In genomic region chr11:84828516-84829399, GRCm38 (mm10) we compare ENCODE assay signal across 8 mouse cellular contexts. TPM values are rescaled to one million over a fixed set of nuclear protein-coding genes. Genes with fewer than 3 reads are reported as not detected.
A peak's percentile ranks its signal among the peaks of the same experiment; 100 is the strongest.
DNase-seq lines count a peak whose midpoint lies in the region; ATAC-seq and TF ChIP-seq lines count a peak whose summit lies in the region.

Gene Dhrs11, minus strand, starts transcription at chr11:84828994.

- peaks cover 7% of the 10 kb centered on the region for H3K79me3 ChIP-seq in C2C12 (ENCODE audit: low read depth)

- no peaks in the 10 kb centered on the region for H3K9me3 ChIP-seq in heart, embryonic 10.5 days
- no peaks in the 10 kb centered on the region for H3K9me3 ChIP-seq in kidney, embryonic 15.5 days (replicated peaks)

- no peaks in the 10 kb centered on the region for H3K27me3 ChIP-seq in C2C12 (ENCODE audit: control insufficient read depth, insufficient read depth, insufficient read length)
- H3K27me3 ChIP-seq in heart, embryonic 10.5 days (ENCODE audit: insufficient read depth, poor library complexity, severe bottlenecking) = peaks cover 6% of the 10 kb centered on the region; the same call in 1 of the 2 replicates
- no peaks in the 10 kb centered on the region for H3K27me3 ChIP-seq in kidney, embryonic 15.5 days

- H3K4me3 ChIP-seq in C2C12 (ENCODE audit: insufficient read depth, poor library complexity, severe bottlenecking) = peak within 1 kb of the TSS; percentile 59
- H3K4me3 ChIP-seq in heart, embryonic 10.5 days = peak within 1 kb of the TSS; percentile 95
- peak within 1 kb of the TSS; percentile 88 for H3K4me3 ChIP-seq in kidney, embryonic 15.5 days (replicated peaks)

- peak within 1 kb of the TSS; percentile 76 for H3K9ac ChIP-seq in kidney, embryonic 15.5 days

- H3K36me3 ChIP-seq in C2C12 (ENCODE audit: control insufficient read depth, insufficient read depth) = peaks cover 53% of the 10 kb centered on the region
- peaks cover 37% of the 10 kb centered on the region for H3K36me3 ChIP-seq in heart, embryonic 10.5 days
- peaks cover 38% of the 10 kb centered on the region for H3K36me3 ChIP-seq in kidney, embryonic 15.5 days

- peak within 1 kb of the TSS; percentile 90 for H3K27ac ChIP-seq in heart, embryonic 10.5 days
- peak within 1 kb of the TSS; percentile 88 for H3K27ac ChIP-seq in kidney, embryonic 15.5 days

- ATAC-seq in erythroblast, adult 5-6 weeks (replicated peaks; ENCODE audit: low FRiP score, poor library complexity, severe bottlenecking) = peak; percentile 74
- peak; percentile 98 for ATAC-seq in kidney, embryonic 15.5 days (replicated peaks; ENCODE audit: low FRiP score)

- peak within 1 kb of the TSS; percentile 68 for H3ac ChIP-seq in C2C12 (ENCODE audit: control insufficient read depth, insufficient read length, low read depth)

- peak within 1 kb of the TSS; percentile 95 for H3K4me2 ChIP-seq in kidney, embryonic 15.5 days

- H3K79me2 ChIP-seq in C2C12 (ENCODE audit: control insufficient read depth, insufficient read depth) = peaks cover 14% of the 10 kb centered on the region

- TF ChIP-seq CTCF in C2C12 (IDR thresholded peaks at IDR 0.05; ENCODE audit: control insufficient read depth, insufficient read depth, insufficient read length) = no peak

- under 1% methylated on average over 62 of the region's 62 CpGs for WGBS in heart, embryonic 10.5 days
- WGBS in kidney, embryonic 15.5 days = under 1% methylated on average over 62 of the region's 62 CpGs

- DNase-seq in brain, adult 2 months (ENCODE audit: low read depth, low spot score) = peak; percentile 91
- peak; percentile 96 for DNase-seq in heart, embryonic 10.5 days (ENCODE audit: low spot score)
- DNase-seq in liver = peak; percentile 98
- DNase-seq in monocyte, adult 2 months (ENCODE audit: low read depth in 1 of 2, low spot score in 2 of 2) = peak; percentile 71 to 81
- DNase-seq in spleen, postnatal 14 days (ENCODE audit: low spot score in 2 of 2) = peak; percentile 89 to 90

- H3K4me1 ChIP-seq in heart, embryonic 10.5 days = peaks cover 43% of the 10 kb centered on the region
- H3K4me1 ChIP-seq in kidney, embryonic 15.5 days = peaks cover 14% of the 10 kb centered on the region

TF ChIP-seq in C2C12, 6 proteins besides CTCF, POLR2A, EP300 and RAD21:
- peak; percentile 75 for TF ChIP-seq MAX (IDR thresholded peaks at IDR 0.05)
- peak; percentile 13 for TF ChIP-seq USF1 (IDR thresholded peaks at IDR 0.05; ENCODE audit: low read depth)
- no peak for TF ChIP-seq MYOG (IDR thresholded peaks at IDR 0.05; ENCODE audit: control insufficient read depth, extremely low read depth, insufficient read length)
- no peak for TF ChIP-seq FOSL1 (IDR thresholded peaks at IDR 0.05; ENCODE audit: insufficient read depth, low read length, poor library complexity, severe bottlenecking)
TF ChIP-seq in C2C12: peak in this region for 2.

RNA-seq across cellular contexts. Expression of gene Dhrs11, which starts in this region (rescaled TPM):
- polyA plus RNA-seq in C2C12 (2012; fragmentation: generic; extraction: Trizol) = 5.5 TPM
- total RNA-seq in erythroblast, adult 5-6 weeks (2015; ENCODE audit: low replicate concordance) = 897 and 1,040 TPM in 2 replicates
- total RNA-seq in erythroblast, adult 5-6 weeks (2017; ENCODE audit: low replicate concordance) = 707 and 838 TPM in 2 replicates
- 29.3 and 34.3 TPM in 2 replicates for polyA plus RNA-seq in heart, embryonic 10.5 days (2016; fragmentation: Nextera tagmentation; extraction: Ambion mirVana)
- 11.6 and 15.7 TPM in 2 replicates for polyA plus RNA-seq in kidney, embryonic 15.5 days (2015; fragmentation: Nextera tagmentation; extraction: Ambion mirVana)

Comparison
In these comparisons a context has a peak if more than half of its experiments do, and no peak if none do; other contexts are left out.
1. Peak in every context shown above with its lines: DNase-seq, ATAC-seq, H3K4me3 ChIP-seq and H3K27ac ChIP-seq.